In the genomic region with DNA sequence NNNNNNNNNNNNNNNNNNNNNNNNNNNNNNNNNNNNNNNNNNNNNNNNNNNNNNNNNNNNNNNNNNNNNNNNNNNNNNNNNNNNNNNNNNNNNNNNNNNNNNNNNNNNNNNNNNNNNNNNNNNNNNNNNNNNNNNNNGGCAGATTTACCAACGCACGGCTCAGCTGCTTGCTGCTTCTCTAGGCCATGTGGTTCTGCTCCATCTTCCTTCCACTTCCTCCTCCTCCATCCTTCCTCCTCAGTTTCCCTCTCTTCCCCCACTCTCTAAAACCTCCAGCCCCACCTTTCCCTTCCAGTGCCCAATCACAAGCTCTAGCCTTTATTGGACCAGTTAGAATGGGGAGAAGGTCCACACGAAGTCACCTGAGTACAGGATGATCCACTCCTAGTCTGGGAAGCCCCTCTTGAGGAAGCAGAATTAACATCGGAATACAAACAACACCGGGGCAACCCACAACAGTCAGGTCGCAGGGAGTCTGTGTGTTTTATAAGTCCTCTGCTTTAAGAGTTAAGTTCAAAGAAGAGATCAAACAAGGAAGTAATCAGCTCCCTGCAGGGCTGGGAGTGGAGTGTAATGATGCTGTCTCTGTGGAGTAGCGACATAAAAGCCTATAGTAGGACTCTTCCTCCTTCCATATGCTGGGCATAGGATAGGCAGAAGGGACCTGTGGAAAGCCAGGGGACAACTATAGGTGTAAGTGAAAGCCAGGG, we compare ENCODE assay signal across 18 mouse cellular contexts. TPM values are rescaled to one million over a fixed set of nuclear protein-coding genes. Genes with fewer than 3 reads are reported as not detected.
"Had no signal": no experiment of that assay in that cellular context is flagged by ENCODE, and none has a peak within 500 bp of the region (broad histone marks: within the 10 kb centered on the region; RNA-seq: fewer than 3 reads in every experiment).

No protein-coding gene starts in this region.

- H3K36me3 ChIP-seq: liver, embryonic 12.5 days; liver, embryonic 15.5 days; lung, embryonic 15.5 days had no signal

- DNase-seq: kidney, adult 11 months; kidney, adult 9 months; kidney, postnatal 14 days; kidney, postnatal 4 days; left cerebral cortex, postnatal 4 days; lung, adult 18-20 months; lung, postnatal 14 days; lung, postnatal 4 days; midbrain, embryonic 14.5 days; retina, postnatal 1 day; right cerebral cortex, postnatal 25 days; thymus, adult 18-20 months; thymus, postnatal 36 days had no signal

- H3K9me3 ChIP-seq: liver, embryonic 12.5 days; liver, embryonic 15.5 days; lung, embryonic 15.5 days had no signal

- H3K4me3 ChIP-seq: liver, embryonic 12.5 days; liver, embryonic 15.5 days; lung, embryonic 15.5 days had no signal

- H3K9ac ChIP-seq: liver, embryonic 12.5 days; liver, embryonic 15.5 days; lung, embryonic 15.5 days had no signal

- H3K4me2 ChIP-seq: liver, embryonic 12.5 days; liver, embryonic 15.5 days; lung, embryonic 15.5 days; midbrain, embryonic 11.5 days had no signal

- ATAC-seq: liver, embryonic 12.5 days had no signal

- H3K27ac ChIP-seq: liver, embryonic 12.5 days; liver, embryonic 15.5 days; lung, embryonic 15.5 days had no signal

RNA-seq across cellular contexts. Expression of a gene that starts 3.9 kb away (rescaled TPM):
- total RNA-seq: neutrophil, adult 5-6 weeks had no signal

RNA-seq across cellular contexts. Expression of a gene that starts 5.2 kb away (rescaled TPM):
- total RNA-seq: neutrophil, adult 5-6 weeks had no signal
